Mouse (Mus musculus): ENCODE results near the gene C8a.

The C8a gene

GRCm38 (mm10) chr4:104838342-104838741, 37.9 kb downstream of the C8a start:
- DNase-seq = no peak

- DNase-seq = no peak
Measured at GRCm38 (mm10) chr4:104835096-104835495, 41.1 kb downstream of the C8a start.

DNA sequence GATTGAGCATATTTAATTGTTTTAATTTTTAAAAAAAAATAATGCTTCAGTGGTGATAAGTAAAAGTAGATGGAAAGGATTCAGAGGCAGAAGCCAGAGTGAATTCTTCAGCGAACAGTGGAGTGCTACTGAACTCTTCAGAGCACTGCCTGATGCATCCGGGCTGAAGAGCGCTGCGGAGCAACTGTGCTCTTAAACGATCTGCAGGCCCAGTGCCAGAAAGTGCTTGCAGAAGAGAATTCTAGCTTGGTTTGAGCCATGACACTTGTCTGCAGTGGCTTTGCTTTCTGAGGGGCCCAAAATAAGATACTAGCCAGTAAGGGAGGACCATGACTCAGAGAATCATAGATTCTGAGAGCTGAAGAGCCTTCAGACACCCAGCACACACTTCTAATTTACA, 47.3 kb downstream of the C8a start:
- DNase-seq = no peak

DNA sequence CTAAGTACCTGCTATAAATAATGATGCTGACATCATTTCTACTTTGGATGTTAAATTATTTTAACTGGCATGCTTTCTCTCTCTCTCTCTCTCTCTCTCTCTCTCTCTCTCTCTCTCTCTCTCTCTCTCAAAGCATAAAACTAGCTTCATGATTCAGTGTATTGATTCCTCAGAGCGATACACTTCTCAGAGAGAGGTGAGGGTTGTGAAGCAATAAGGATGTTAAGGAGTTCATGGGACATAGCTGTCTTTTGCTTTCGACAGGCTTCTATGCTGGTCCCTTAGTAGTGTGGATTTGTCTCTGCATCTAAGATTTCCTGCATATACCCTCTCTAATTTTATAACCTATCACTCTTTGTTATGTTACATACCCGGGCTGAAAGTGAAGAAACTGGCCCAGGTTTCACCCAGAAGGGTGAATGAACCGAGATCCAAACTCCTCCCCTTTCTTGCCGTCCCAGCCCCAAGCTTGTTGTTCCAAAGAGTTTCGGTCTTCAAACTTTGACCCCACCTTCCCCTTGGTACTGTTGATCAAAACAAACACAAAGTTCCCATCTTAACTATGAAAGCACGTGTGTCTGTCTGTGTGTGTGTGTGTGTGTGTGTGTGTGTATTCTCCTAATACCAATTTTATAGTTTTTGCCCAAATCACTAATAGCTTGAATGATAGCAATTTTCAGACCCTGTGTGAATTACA, 51.7 kb downstream of the C8a start:
- DNase-seq = peak; percentile 87

DNA sequence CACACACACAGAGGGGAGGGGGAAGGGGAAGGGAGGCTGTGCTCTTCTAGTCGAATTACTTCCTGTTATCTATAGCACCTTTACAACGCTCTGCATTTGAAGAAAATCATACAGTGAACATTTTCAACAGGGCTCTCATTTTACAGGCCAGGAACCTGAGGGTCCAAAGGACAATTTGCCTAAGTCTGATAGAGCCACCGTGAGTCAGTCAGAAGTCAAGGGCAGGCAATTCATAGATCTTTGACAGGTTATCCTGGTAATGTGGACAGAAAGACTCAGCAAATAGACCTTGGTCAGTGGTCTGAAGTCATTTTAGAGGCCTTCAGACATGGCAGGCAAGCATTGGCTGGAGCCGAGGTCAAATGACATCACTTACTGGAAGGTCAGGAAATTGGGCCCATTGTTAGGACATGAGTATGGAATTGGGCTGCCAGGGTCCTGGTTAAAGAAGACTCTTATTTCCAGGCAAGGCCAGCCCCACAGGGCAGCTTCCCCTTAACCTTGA, 52.5 kb downstream of the C8a start:
- peak; percentile 19 for DNase-seq

GRCm38 (mm10) chr4:104819891-104820290, 56.3 kb downstream of the C8a start:
- DNase-seq = no peak

DNA sequence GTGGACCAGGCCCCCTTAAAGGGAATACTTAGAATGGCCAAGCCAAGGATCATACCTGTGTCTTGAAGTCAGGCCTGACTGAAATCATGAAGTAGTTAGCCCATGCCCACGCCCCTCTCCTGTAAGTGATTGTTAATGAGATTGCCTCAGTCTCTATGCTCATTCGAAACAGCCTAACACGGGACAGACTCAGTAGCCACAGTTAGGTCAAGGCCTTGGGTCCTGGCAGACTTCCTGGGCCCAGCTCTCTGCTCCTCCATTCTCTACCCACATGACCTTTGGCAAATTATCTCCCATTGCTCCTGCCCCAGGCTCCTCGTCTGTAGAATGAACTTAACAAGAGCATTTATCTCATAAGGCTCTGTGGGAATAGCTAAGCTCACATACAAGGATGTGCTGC, 57.2 kb downstream of the C8a start:
- DNase-seq = no peak

- DNase-seq = no peak
Measured at GRCm38 (mm10) chr4:104817509-104817908, 58.7 kb downstream of the C8a start.

- DNase-seq = no peak
Measured at GRCm38 (mm10) chr4:104816519-104817232, 59.5 kb downstream of the C8a start.

DNA sequence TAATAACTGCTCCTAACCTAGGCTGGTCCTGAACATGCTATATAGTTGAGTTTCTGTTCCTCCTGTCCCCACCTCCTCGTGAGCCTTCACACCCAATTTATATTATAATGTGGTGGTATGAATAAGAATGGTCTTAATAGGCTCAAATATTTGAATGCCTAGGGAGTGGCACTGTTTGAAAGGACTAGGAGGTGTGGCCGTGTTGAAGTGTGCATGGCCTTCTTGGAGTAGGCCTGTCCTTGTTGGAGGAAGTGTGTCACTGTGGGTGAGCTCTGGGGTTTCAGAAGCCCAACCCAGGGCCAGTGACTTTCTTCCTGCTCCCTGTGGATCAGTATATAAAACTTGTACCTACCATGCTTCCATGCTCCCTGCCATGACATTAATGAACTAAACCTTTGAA, 62.6 kb downstream of the C8a start:
- DNase-seq = no peak

- DNase-seq = no peak
Measured at GRCm38 (mm10) chr4:104810710-104811286, 65.4 kb downstream of the C8a start.

DNA sequence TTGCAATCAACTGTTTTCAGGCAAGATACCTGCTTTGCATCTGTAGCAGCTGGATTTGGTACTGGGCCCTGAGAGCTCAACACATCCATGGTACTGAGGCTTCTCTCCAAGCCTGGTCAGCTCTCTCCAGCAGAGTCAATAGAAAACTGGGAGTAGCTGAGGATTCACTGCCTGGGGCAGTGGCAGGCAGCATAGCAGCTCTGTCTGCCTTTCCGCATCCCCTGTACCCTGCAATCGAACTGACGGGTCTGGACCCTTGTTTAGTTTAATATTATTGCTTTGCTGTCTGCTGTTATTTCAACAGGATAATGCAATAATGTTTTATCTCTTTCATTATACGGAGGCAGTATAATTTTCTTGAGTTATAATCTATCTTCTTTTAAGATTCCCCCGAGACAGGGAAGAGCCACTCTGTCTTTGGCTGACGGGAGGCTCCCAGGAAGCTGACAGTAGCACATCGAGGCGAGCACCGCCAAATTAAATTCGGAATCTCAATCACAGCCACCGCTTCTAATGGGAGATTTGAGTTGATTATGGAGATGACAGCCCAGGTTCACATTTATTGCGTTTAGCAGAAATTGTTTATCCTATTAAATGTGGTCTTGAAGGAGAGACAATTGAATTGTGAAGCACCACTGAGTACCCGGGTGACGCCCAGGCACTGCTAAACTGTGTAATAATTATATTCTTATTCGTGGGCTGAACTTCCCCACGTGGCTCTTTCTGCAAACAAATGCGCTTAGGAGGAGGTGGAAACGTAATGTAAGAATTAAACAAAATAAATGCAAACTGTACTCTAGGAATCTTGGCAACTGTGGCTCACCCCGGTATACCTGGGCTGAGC, 70.6 kb downstream of the C8a start:
- DNase-seq = no peak

DNA sequence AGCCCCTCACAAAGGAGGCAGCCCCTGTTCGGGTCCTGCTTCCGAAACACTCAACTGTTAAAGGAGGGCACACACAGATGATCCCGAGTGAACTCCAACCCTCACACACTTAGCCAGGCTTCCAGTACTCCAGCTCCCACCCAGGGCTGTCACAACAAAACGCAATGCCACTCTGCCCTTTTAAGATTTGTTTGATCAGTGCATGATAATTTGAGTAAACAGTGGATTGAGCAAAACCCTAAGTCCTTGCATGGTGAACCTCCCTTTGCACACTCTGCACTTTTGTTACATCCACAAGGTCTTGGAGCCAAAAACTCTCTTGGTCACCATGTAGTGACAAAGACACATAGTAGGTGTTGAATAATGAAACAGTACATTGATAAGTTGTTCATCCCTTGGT, 72.1 kb downstream of the C8a start:
- DNase-seq = no peak

- DNase-seq = no peak
Measured at GRCm38 (mm10) chr4:104801625-104802024, 74.6 kb downstream of the C8a start.

- no peak for DNase-seq
Measured at GRCm38 (mm10) chr4:104798951-104799350, 77.2 kb downstream of the C8a start.

DNA sequence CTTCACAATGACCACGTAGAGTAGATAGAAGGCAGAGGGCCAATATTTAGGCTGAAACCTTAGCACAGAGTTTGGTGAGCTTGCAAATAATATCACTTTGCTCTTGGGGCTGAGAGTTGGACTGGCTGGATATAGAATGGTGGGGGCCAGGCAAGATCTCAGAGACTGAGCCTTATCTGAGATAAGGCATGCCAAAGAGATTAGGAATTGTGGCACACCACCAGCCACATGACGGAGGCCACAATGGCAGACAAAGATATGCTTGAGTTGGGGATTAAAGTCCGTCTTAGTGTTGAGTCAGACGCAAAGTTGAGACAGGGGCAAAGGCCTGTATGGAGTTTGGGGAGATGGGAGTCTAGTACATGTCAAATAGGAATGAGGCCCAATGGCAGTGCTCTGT, 84.1 kb downstream of the C8a start:
- no peak for DNase-seq

DNA sequence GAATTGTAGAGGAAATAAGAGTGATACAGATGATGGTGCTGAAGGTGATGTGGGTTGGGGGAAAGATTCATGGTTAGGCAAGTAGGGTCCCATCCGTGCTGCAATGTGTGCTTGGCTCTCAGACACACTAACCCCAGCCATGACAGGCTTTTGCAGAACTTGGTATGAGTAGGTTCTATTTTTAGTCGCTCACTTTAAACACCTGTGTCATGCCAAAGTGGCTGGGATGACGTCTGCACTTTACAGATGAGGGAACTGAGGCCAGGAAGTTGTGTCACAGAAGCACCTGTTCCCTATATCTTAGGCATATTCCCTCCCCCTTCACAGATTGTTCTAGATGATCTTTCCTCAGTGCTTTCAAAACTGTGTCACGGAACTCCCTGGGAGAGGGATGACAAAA, 93.9 kb downstream of the C8a start:
- DNase-seq = no peak

GRCm38 (mm10) chr4:104781441-104781840, 94.8 kb downstream of the C8a start:
- DNase-seq = no peak

DNA sequence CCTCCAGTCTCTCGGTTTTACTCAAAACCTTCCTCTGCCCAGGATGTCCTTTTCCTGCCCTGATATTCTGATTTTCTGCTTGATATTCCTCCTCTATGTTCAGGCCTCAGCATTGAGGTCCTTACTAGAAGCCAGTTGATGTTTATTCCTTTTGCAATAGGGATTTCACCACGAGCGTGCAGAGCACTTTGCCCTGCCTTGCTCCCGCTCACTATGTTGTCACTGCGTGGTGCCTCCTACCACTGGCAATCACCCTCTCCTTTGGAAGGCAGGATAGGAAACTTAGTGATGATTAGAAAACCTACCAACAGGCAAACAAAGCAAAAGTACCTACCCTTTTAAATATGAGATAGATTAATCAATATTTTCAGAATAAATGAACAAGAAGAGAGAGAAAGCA, 96.7 kb downstream of the C8a start:
- DNase-seq = no peak

GRCm38 (mm10) chr4:104775601-104776000, 100.6 kb downstream of the C8a start:
- DNase-seq = no peak

DNA sequence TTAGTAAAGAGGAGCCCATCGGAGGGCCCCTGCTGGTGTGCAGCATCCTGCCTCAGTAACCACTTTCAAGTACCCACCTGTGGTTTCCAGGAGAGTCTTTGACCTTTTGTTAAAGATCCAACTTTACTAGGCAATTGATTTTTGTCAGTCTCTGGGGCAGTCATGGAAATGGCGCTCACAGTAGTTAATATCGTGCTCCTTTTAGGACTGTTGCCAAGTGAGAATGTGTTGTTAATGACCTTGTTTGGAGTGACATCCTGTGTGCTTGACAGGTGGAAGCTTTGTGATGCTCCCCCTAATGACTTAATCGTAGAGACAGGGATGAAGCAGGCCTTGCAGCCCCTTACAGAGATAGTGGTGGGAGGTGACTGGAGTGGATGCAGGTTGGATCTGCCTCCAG, 105.9 kb downstream of the C8a start:
- no peak for DNase-seq

GRCm38 (mm10) chr4:104769602-104770001, 106.6 kb downstream of the C8a start:
- no peak for DNase-seq

DNA sequence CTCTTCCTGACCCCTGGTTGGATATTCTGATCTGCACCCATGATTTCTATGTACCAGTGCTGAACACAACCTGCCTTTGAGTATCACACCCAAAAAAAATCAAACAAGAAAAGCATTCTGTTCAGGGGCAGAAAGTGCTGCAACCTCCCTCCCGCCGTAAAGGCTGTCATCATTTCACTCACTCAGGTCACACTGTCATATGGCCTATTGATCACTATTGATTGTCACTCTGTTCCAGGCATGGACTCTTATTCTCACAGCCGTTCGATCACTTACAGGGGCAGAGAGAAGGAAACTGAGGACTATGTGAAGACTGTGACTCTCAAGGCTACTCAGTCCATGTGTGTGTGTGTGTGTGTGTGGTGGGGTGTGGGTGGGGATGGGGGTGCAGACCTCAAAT, 108.0 kb downstream of the C8a start:
- DNase-seq = no peak
